Comparison of ENCODE assay signal across 8 mouse cellular contexts in the genomic region with DNA sequence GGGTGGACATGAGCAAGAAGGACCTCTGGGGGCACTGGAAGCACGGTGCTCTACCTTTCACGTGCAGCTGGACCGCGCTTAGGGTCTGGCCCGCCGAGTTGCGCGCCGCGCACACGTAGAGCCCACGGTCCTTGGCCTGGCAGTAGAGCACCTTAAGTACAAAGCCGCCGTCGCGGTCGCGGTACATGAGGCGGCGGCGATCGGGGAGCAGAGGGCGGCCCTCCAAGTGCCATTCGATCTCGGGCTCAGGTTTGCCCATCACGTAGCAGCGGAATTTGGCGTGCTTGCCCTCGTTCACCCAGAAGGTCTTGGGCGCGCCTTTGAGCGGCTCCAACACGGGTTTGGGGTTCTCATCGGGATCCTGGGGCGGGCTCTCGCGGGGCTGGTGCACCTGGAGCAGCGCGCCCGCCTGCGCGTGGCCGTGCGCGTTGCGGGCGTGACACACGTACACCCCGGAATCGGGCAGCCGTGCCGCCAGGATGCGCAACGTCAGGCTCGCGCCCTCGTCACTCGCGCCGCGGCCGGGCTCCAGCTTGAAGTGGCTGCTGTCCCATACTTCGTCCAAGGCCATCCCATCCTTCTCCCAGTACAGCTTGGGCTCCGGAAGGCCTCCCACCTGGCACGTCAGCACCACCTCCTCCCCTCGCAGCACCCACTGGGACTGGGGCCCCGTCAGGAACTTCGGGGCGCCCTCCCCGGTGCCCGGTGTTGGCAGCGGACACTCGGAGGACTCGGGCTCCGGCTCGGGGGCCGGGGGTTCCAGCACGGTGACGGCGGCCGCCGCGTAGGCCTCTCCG. TPM values are rescaled to one million over a fixed set of nuclear protein-coding genes. Genes with fewer than 3 reads are reported as not detected.
DNase-seq lines count a peak whose midpoint lies in the region; ATAC-seq and TF ChIP-seq lines count a peak whose summit lies in the region.

No protein-coding gene starts in this region.

- H3K27me3 ChIP-seq in liver, adult 2 months (ENCODE audit: control insufficient read depth, insufficient read depth, low read length), result peaks cover 30% of the 10 kb centered on the region
- H3K27me3 ChIP-seq in embryonic facial prominence, embryonic 11.5 days (ENCODE audit: control insufficient read depth, insufficient read depth, low read length), result no peaks in the 10 kb centered on the region
- H3K27me3 ChIP-seq in kidney, embryonic 14.5 days (ENCODE audit: control insufficient read depth, insufficient read depth, low read length), result no peaks in the 10 kb centered on the region
- no peaks in the 10 kb centered on the region for H3K27me3 ChIP-seq in limb, embryonic 14.5 days (ENCODE audit: control insufficient read depth, insufficient read depth, low read length)
- peaks cover 2% of the 10 kb centered on the region; the same call in 1 of the 2 replicates for H3K27me3 ChIP-seq in neural tube, embryonic 11.5 days (ENCODE audit: control insufficient read depth, insufficient read depth, low read length)

- peak overlapping the region; percentile 95 for H3K4me2 ChIP-seq in embryonic facial prominence, embryonic 11.5 days (ENCODE audit: low read depth, low read length)
- peak overlapping the region; percentile 75 for H3K4me2 ChIP-seq in kidney, embryonic 14.5 days (replicated peaks; ENCODE audit: low read depth, low read length)
- peak overlapping the region; percentile 92 for H3K4me2 ChIP-seq in limb, embryonic 14.5 days (replicated peaks; ENCODE audit: low read depth, low read length, severe bottlenecking)
- H3K4me2 ChIP-seq in neural tube, embryonic 11.5 days (ENCODE audit: low read depth), result peak overlapping the region; percentile 96

- DNase-seq in liver, adult 2 months (ENCODE audit: extremely low read depth, low read depth, low spot score), result no peak
- no peak for DNase-seq in liver
- DNase-seq in embryonic facial prominence, embryonic 11.5 days (ENCODE audit: low spot score), result peak; percentile 72
- DNase-seq in heart, adult 18-20 months, result peak; percentile 77 to 79
- DNase-seq in limb, embryonic 14.5 days (ENCODE audit: low spot score), result peak; percentile 25
- peak; percentile 71 for DNase-seq in neural tube, embryonic 11.5 days (ENCODE audit: low spot score)
- DNase-seq in thymus, postnatal 0 days (ENCODE audit: low spot score), result peak; percentile 12

- TF ChIP-seq CTCF in liver, adult 2 months (IDR thresholded peaks at IDR 0.05; ENCODE audit: low read depth, low read length), result no peak

- ATAC-seq in embryonic facial prominence, embryonic 11.5 days (replicated peaks; ENCODE audit: insufficient number of reproducible peaks, low FRiP score, low TSS enrichment, low read depth), result peak; percentile 40; the same call in 1 of the 2 replicates
- peak; percentile 38 for ATAC-seq in kidney, embryonic 14.5 days (ENCODE audit: low FRiP score, low TSS enrichment)
- peak; percentile 20; the same call in 1 of the 2 replicates for ATAC-seq in limb, embryonic 14.5 days (ENCODE audit: low FRiP score, low read depth)
- ATAC-seq in neural tube, embryonic 11.5 days (ENCODE audit: insufficient read depth, low FRiP score, low TSS enrichment), result peak; percentile 51

- H3K4me3 ChIP-seq in liver, adult 2 months (ENCODE audit: insufficient read depth, low read depth, low read length), result peak overlapping the region; percentile 74
- peak overlapping the region; percentile 91 for H3K4me3 ChIP-seq in embryonic facial prominence, embryonic 11.5 days (ENCODE audit: low read depth, low read length)
- H3K4me3 ChIP-seq in kidney, embryonic 14.5 days (ENCODE audit: low read length), result peak overlapping the region; percentile 91
- peak overlapping the region; percentile 85 for H3K4me3 ChIP-seq in limb, embryonic 14.5 days (replicated peaks; ENCODE audit: low read length)
- peak overlapping the region; percentile 87 for H3K4me3 ChIP-seq in neural tube, embryonic 11.5 days (ENCODE audit: low read depth, low read length)

- H3K9ac ChIP-seq in liver, adult 2 months (ENCODE audit: low read depth, low read length), result peak overlapping the region; percentile 78
- H3K9ac ChIP-seq in embryonic facial prominence, embryonic 11.5 days (replicated peaks; ENCODE audit: low read length), result peak overlapping the region; percentile 98
- H3K9ac ChIP-seq in kidney, embryonic 14.5 days (ENCODE audit: low read depth, low read length), result peak overlapping the region; percentile 99
- peak overlapping the region; percentile 93 for H3K9ac ChIP-seq in limb, embryonic 14.5 days (ENCODE audit: low read depth, low read length, severe bottlenecking)
- peak overlapping the region; percentile 93 for H3K9ac ChIP-seq in neural tube, embryonic 11.5 days (ENCODE audit: low read length)

- H3K4me1 ChIP-seq in liver, adult 2 months (ENCODE audit: control insufficient read depth, insufficient read depth, low read length), result no peaks in the 10 kb centered on the region
- no peaks in the 10 kb centered on the region; the same call in 1 of the 2 replicates for H3K4me1 ChIP-seq in embryonic facial prominence, embryonic 11.5 days (ENCODE audit: control insufficient read depth, insufficient read depth, low read length)
- peaks cover 38% of the 10 kb centered on the region for H3K4me1 ChIP-seq in kidney, embryonic 14.5 days (ENCODE audit: control insufficient read depth, insufficient read depth, low read length)
- H3K4me1 ChIP-seq in limb, embryonic 14.5 days (ENCODE audit: control insufficient read depth, insufficient read depth, low read length), result peaks cover 20% of the 10 kb centered on the region
- 0 out of 2 replicates have a peak, but pooled peaks cover 3% of the 10 kb centered on the region for H3K4me1 ChIP-seq in neural tube, embryonic 11.5 days (ENCODE audit: control insufficient read depth, insufficient read depth, low read length)

- H3K27ac ChIP-seq in liver, adult 2 months (replicated peaks; ENCODE audit: insufficient read depth, low read depth, low read length), result no peak overlapping the region
- H3K27ac ChIP-seq in embryonic facial prominence, embryonic 11.5 days (replicated peaks; ENCODE audit: low read depth, low read length), result peak overlapping the region; percentile 96
- H3K27ac ChIP-seq in kidney, embryonic 14.5 days (ENCODE audit: low read depth, low read length), result peak overlapping the region; percentile 100
- peak overlapping the region; percentile 97 for H3K27ac ChIP-seq in limb, embryonic 14.5 days (replicated peaks; ENCODE audit: low read depth, low read length)
- peak overlapping the region; percentile 83 for H3K27ac ChIP-seq in neural tube, embryonic 11.5 days (ENCODE audit: low read depth, low read length)

- no peaks in the 10 kb centered on the region for H3K36me3 ChIP-seq in liver, adult 2 months (ENCODE audit: control insufficient read depth, insufficient read depth, low read length)
- peaks cover 10% of the 10 kb centered on the region for H3K36me3 ChIP-seq in embryonic facial prominence, embryonic 11.5 days (replicated peaks; ENCODE audit: control insufficient read depth, insufficient read depth, low read depth, low read length)
- peaks cover 33% of the 10 kb centered on the region for H3K36me3 ChIP-seq in kidney, embryonic 14.5 days (ENCODE audit: control insufficient read depth, insufficient read depth, low read length)
- peaks cover 42% of the 10 kb centered on the region for H3K36me3 ChIP-seq in limb, embryonic 14.5 days (ENCODE audit: control insufficient read depth, insufficient read depth, low read length)
- peaks cover 3% of the 10 kb centered on the region; the same call in 1 of the 2 replicates for H3K36me3 ChIP-seq in neural tube, embryonic 11.5 days (ENCODE audit: control insufficient read depth, insufficient read depth, low read length)

- H3K79me2 ChIP-seq in liver, adult 2 months (ENCODE audit: control insufficient read depth, insufficient read depth, low read length), result no peaks in the 10 kb centered on the region

- 3% methylated on average over 84 of the region's 84 CpGs for WGBS in liver, adult 2 months
- under 1% methylated on average over 83 of the region's 84 CpGs for whole genome bisulfite sequencing in embryonic facial prominence, embryonic 11.5 days
- under 1% methylated on average over 80 of the region's 84 CpGs for WGBS in kidney, embryonic 14.5 days
- WGBS in limb, embryonic 14.5 days, result 2% methylated on average over 73 of the region's 84 CpGs
- WGBS in neural tube, embryonic 11.5 days, result under 1% methylated on average over 79 of the region's 84 CpGs

- H3K9me3 ChIP-seq in embryonic facial prominence, embryonic 11.5 days (replicated peaks; ENCODE audit: control insufficient read depth, low read length), result no peaks in the 10 kb centered on the region
- H3K9me3 ChIP-seq in kidney, embryonic 14.5 days (ENCODE audit: control insufficient read depth, low read length), result no peaks in the 10 kb centered on the region
- H3K9me3 ChIP-seq in limb, embryonic 14.5 days (ENCODE audit: control insufficient read depth, low read length), result no peaks in the 10 kb centered on the region
- H3K9me3 ChIP-seq in neural tube, embryonic 11.5 days (ENCODE audit: control insufficient read depth, low read length), result no peaks in the 10 kb centered on the region

- no peak for TF ChIP-seq POLR2A in liver, adult 2 months (IDR thresholded peaks at IDR 0.05; ENCODE audit: extremely low read depth, insufficient read depth, low read length)
- no peak for TF ChIP-seq POLR2A in limb, embryonic 14.5 days (IDR thresholded peaks at IDR 0.05; ENCODE audit: borderline replicate concordance, extremely low read depth, insufficient read depth, insufficient read length)

RNA-seq across cellular contexts. Expression of a gene that starts 0.9 kb away (rescaled TPM):
- 0.65 and 1.5 TPM in 2 replicates for total RNA-seq in liver, adult 2 months (2014; rRNA removed)
- 0.51 and 1.3 TPM in 2 replicates for polyA plus RNA-seq in liver, adult 2 months (2012; rRNA removed)
- polyA plus RNA-seq in embryonic facial prominence, embryonic 11.5 days (2014; fragmentation: Nextera tagmentation; extraction: Ambion mirVana), result 52.4 and 54.2 TPM in 2 replicates
- 100 to 1,000 TPM; 107 to 108 TPM for total RNA-seq in heart, adult 18-20 months (2021)
- polyA plus RNA-seq in kidney, embryonic 14.5 days (2014; fragmentation: Nextera tagmentation; extraction: Ambion mirVana), result 79.8 and 83.2 TPM in 2 replicates
- polyA plus RNA-seq in limb, embryonic 14.5 days (2012; rRNA removed), result 315 and 381 TPM in 2 replicates
- polyA plus RNA-seq in limb, embryonic 14.5 days (2014; fragmentation: Nextera tagmentation; extraction: Ambion mirVana), result 108 and 120 TPM in 2 replicates
- polyA plus RNA-seq in neural tube, embryonic 11.5 days (2014; fragmentation: Nextera tagmentation; extraction: Ambion mirVana), result 44.8 and 48.3 TPM in 2 replicates
- polyA plus RNA-seq in thymus, postnatal 0 days (2015; fragmentation: Nextera tagmentation; extraction: Ambion mirVana), result 9.9 and 10.2 TPM in 2 replicates

RNA-seq across cellular contexts. Expression of a gene that starts 1.5 kb away (rescaled TPM):
- total RNA-seq in liver, adult 2 months (2014; rRNA removed), result not detected in 2 replicates
- 0.44 and 0.53 TPM in 2 replicates for polyA plus RNA-seq in liver, adult 2 months (2012; rRNA removed)
- polyA plus RNA-seq in embryonic facial prominence, embryonic 11.5 days (2014; fragmentation: Nextera tagmentation; extraction: Ambion mirVana), result 1.5 and 1.9 TPM in 2 replicates
- total RNA-seq in heart, adult 18-20 months (2021), result 1 to 10 TPM; 3.0 to 3.1 TPM
- 2.7 and 3.0 TPM in 2 replicates for polyA plus RNA-seq in kidney, embryonic 14.5 days (2014; fragmentation: Nextera tagmentation; extraction: Ambion mirVana)
- polyA plus RNA-seq in limb, embryonic 14.5 days (2012; rRNA removed), result 64.2 and 89.2 TPM in 2 replicates
- polyA plus RNA-seq in limb, embryonic 14.5 days (2014; fragmentation: Nextera tagmentation; extraction: Ambion mirVana), result 10.0 and 10.5 TPM in 2 replicates
- 2.3 and 2.6 TPM in 2 replicates for polyA plus RNA-seq in neural tube, embryonic 11.5 days (2014; fragmentation: Nextera tagmentation; extraction: Ambion mirVana)
- polyA plus RNA-seq in thymus, postnatal 0 days (2015; fragmentation: Nextera tagmentation; extraction: Ambion mirVana), result 1.7 TPM in 2 replicates

RNA-seq across cellular contexts. Expression of a gene that starts 16.0 kb away (rescaled TPM):
- 3.2 and 3.3 TPM in 2 replicates for total RNA-seq in liver, adult 2 months (2014; rRNA removed)
- polyA plus RNA-seq in liver, adult 2 months (2012; rRNA removed), result 5.4 and 7.8 TPM in 2 replicates
- polyA plus RNA-seq in embryonic facial prominence, embryonic 11.5 days (2014; fragmentation: Nextera tagmentation; extraction: Ambion mirVana), result 11.4 and 14.2 TPM in 2 replicates
- total RNA-seq in heart, adult 18-20 months (2021), result 10 to 100 TPM in 1 of 2 experiments, 1 to 10 TPM in 1; 6.6 to 10.9 TPM
- polyA plus RNA-seq in kidney, embryonic 14.5 days (2014; fragmentation: Nextera tagmentation; extraction: Ambion mirVana), result 15.3 and 22.0 TPM in 2 replicates
- polyA plus RNA-seq in limb, embryonic 14.5 days (2012; rRNA removed), result 37.2 and 53.6 TPM in 2 replicates
- 15.4 and 19.0 TPM in 2 replicates for polyA plus RNA-seq in limb, embryonic 14.5 days (2014; fragmentation: Nextera tagmentation; extraction: Ambion mirVana)
- 20.6 and 20.9 TPM in 2 replicates for polyA plus RNA-seq in neural tube, embryonic 11.5 days (2014; fragmentation: Nextera tagmentation; extraction: Ambion mirVana)
- polyA plus RNA-seq in thymus, postnatal 0 days (2015; fragmentation: Nextera tagmentation; extraction: Ambion mirVana), result 13.1 and 14.4 TPM in 2 replicates

RNA-seq across cellular contexts. Expression of a gene that starts 26.0 kb away (rescaled TPM):
- 0.55 TPM in 1 of 2 replicates, not detected in the other for total RNA-seq in liver, adult 2 months (2014; rRNA removed)
- polyA plus RNA-seq in liver, adult 2 months (2012; rRNA removed), result 0.06 and 0.15 TPM in 2 replicates
- 0.98 and 1.6 TPM in 2 replicates for polyA plus RNA-seq in embryonic facial prominence, embryonic 11.5 days (2014; fragmentation: Nextera tagmentation; extraction: Ambion mirVana)
- under 1 TPM; 0.30 to 0.46 TPM for total RNA-seq in heart, adult 18-20 months (2021)
- 0.62 and 1.1 TPM in 2 replicates for polyA plus RNA-seq in kidney, embryonic 14.5 days (2014; fragmentation: Nextera tagmentation; extraction: Ambion mirVana)
- polyA plus RNA-seq in limb, embryonic 14.5 days (2012; rRNA removed), result 1.4 and 2.0 TPM in 2 replicates
- polyA plus RNA-seq in limb, embryonic 14.5 days (2014; fragmentation: Nextera tagmentation; extraction: Ambion mirVana), result 0.51 and 1.1 TPM in 2 replicates
- polyA plus RNA-seq in neural tube, embryonic 11.5 days (2014; fragmentation: Nextera tagmentation; extraction: Ambion mirVana), result 12.3 and 13.7 TPM in 2 replicates
- polyA plus RNA-seq in thymus, postnatal 0 days (2015; fragmentation: Nextera tagmentation; extraction: Ambion mirVana), result 0.30 and 0.39 TPM in 2 replicates

RNA-seq across cellular contexts. Expression of a gene that starts 26.2 kb away (rescaled TPM):
- 1.4 and 1.9 TPM in 2 replicates for total RNA-seq in liver, adult 2 months (2014; rRNA removed)
- 2.9 and 3.4 TPM in 2 replicates for polyA plus RNA-seq in liver, adult 2 months (2012; rRNA removed)
- polyA plus RNA-seq in embryonic facial prominence, embryonic 11.5 days (2014; fragmentation: Nextera tagmentation; extraction: Ambion mirVana), result 14.6 and 15.3 TPM in 2 replicates
- 10 to 100 TPM; 22.0 to 22.4 TPM for total RNA-seq in heart, adult 18-20 months (2021)
- polyA plus RNA-seq in kidney, embryonic 14.5 days (2014; fragmentation: Nextera tagmentation; extraction: Ambion mirVana), result 37.1 and 41.4 TPM in 2 replicates
- polyA plus RNA-seq in limb, embryonic 14.5 days (2012; rRNA removed), result 104 and 148 TPM in 2 replicates
- polyA plus RNA-seq in limb, embryonic 14.5 days (2014; fragmentation: Nextera tagmentation; extraction: Ambion mirVana), result 61.6 and 65.0 TPM in 2 replicates
- polyA plus RNA-seq in neural tube, embryonic 11.5 days (2014; fragmentation: Nextera tagmentation; extraction: Ambion mirVana), result 27.1 and 27.2 TPM in 2 replicates
- polyA plus RNA-seq in thymus, postnatal 0 days (2015; fragmentation: Nextera tagmentation; extraction: Ambion mirVana), result 10.7 and 11.4 TPM in 2 replicates

Comparison
In these comparisons a context has a peak if more than half of its experiments do, and no peak if none do; other contexts are left out.
1. DNase-seq: peak in embryonic facial prominence, embryonic 11.5 days (single experiment), heart, adult 18-20 months (2 of 2), limb, embryonic 14.5 days (single experiment), neural tube, embryonic 11.5 days (single experiment) and thymus, postnatal 0 days (single experiment); none in liver, adult 2 months (single experiment) and liver (single experiment).
2. Peak in every context shown above with its lines, with median percentiles within 50 percentile points of each other: H3K4me3 ChIP-seq, H3K9ac ChIP-seq, ATAC-seq and H3K4me2 ChIP-seq.